Mouse (Mus musculus) regulatory T cell (primary cell): ENCODE measurements around the gene Pgm5.
"Not testable (repeated sequence)": the region's sequence is repeated elsewhere in the genome, so short reads cannot be mapped to it uniquely, and the experiment has no call there.

Experiments
- in situ Hi-C: fragments of 300-600 bp; cut with MboI, MseI; formaldehyde crosslinking; loops from one replicate; pipeline ENCODE4 v1.15.1; 2025; ENCODE audit warnings: high pct_unique_total_duplicates

Gene Pgm5

GRCm38 (mm10) chr19:24861612-24862451 is at the start of gene Pgm5:
Gene Pgm5 (minus strand): TSS chr19:24861855.
- in situ Hi-C loops: no loop called here

GRCm38 (mm10) chr19:24908385-24909155 is 46.9 kb upstream of the Pgm5 start:
- in situ Hi-C loops: no loop called here

GRCm38 (mm10) chr19:24907655-24908054 is 46.0 kb upstream of the Pgm5 start:
- in situ Hi-C loops: no loop called here

GRCm38 (mm10) chr19:24902821-24903220 is 41.2 kb upstream of the Pgm5 start:
- in situ Hi-C loops: no loop called here

- in situ Hi-C loops: no loop called here
Measured at GRCm38 (mm10) chr19:24902256-24902655, 40.6 kb upstream of the Pgm5 start.

GRCm38 (mm10) chr19:24901666-24902065 is 40.0 kb upstream of the Pgm5 start:
- in situ Hi-C loops: no loop called here

- in situ Hi-C loops: no loop called here
Measured at GRCm38 (mm10) chr19:24900581-24901220, 39.0 kb upstream of the Pgm5 start, which contains the start of gene Foxd4. Gene Foxd4 (minus strand): TSS chr19:24901197.

GRCm38 (mm10) chr19:24899578-24900544 is 38.2 kb upstream of the Pgm5 start:
- in situ Hi-C loops: no loop called here

GRCm38 (mm10) chr19:24898737-24899577 is 37.3 kb upstream of the Pgm5 start:
- in situ Hi-C loops: no loop called here

- in situ Hi-C loops: no loop called here
Measured at GRCm38 (mm10) chr19:24897896-24898736, 36.5 kb upstream of the Pgm5 start.

GRCm38 (mm10) chr19:24897006-24897895 is 35.6 kb upstream of the Pgm5 start:
- in situ Hi-C loops: no loop called here

- in situ Hi-C loops: no loop called here
Measured at GRCm38 (mm10) chr19:24896536-24896935, 34.9 kb upstream of the Pgm5 start.

GRCm38 (mm10) chr19:24886888-24887287 is 25.2 kb upstream of the Pgm5 start:
- in situ Hi-C loops: loop anchor here (10.0 kb wide), 1 partner anchor 592 kb away; no protein-coding TSS in a partner anchor

GRCm38 (mm10) chr19:24885504-24885903 is 23.8 kb upstream of the Pgm5 start:
- in situ Hi-C loops: loop anchor here (10.0 kb wide), 1 partner anchor 591 kb away; no protein-coding TSS in a partner anchor

- in situ Hi-C loops: loop anchor here (10.0 kb wide), 1 partner anchor 586 kb away; no protein-coding TSS in a partner anchor
Measured at GRCm38 (mm10) chr19:24881237-24881636, 19.6 kb upstream of the Pgm5 start.

- in situ Hi-C loops: not testable (repeated sequence)
Measured at GRCm38 (mm10) chr19:24875129-24875870, 13.6 kb upstream of the Pgm5 start, which contains the start of gene Gm10053. Gene Gm10053 (plus strand): TSS chr19:24875686.

GRCm38 (mm10) chr19:24873873-24874272 is 12.2 kb upstream of the Pgm5 start:
- in situ Hi-C loops: loop anchor here (5.0 kb wide), 2 partner anchors 172 to 247 kb away; no protein-coding TSS in a partner anchor
